Mouse (Mus musculus) megakaryocyte, embryonic 14.5 days (primary cell): Measurements from ENCODE around the gene Mpst.

Experiments used
- FLI1 ChIP-seq: IDR thresholded peaks from 2 replicates; pipeline ENCODE4 v1.6.1; 2012; ENCODE audit warnings: low read length, inconsistent platforms, mixed read lengths
- GATA1 ChIP-seq: IDR thresholded peaks from 3 replicates; pipeline ENCODE4 v1.6.1; 2012; ENCODE audit warnings: mixed read lengths, low read length, inconsistent platforms, borderline replicate concordance

GRCm38 (mm10) chr15:78431541-78432121 lies 25.4 kb downstream of the Mpst start:
- TF ChIP-seq GATA1 (no peak), FLI1 (no peak)
